Mouse (Mus musculus) E14TG2a.4 (cell line): ENCODE data around the gene Srsf4.

Source experiments
- CTCF ChIP-seq: conservative IDR thresholded peaks from 2 replicates; pipeline ENCODE4 v1.5.1; 2014; ENCODE audit warnings: low read length
- NANOG ChIP-seq: IDR thresholded peaks from 2 replicates; pipeline ENCODE4 v1.6.1; 2014; ENCODE audit warnings: borderline replicate concordance, low read length, mixed read lengths
- POU5F1 ChIP-seq: IDR thresholded peaks from 2 replicates; pipeline ENCODE4 v1.6.1; 2014; ENCODE audit warnings: low read length, borderline replicate concordance

- TF ChIP-seq CTCF: no peak
- TF ChIP-seq POU5F1: no peak
- TF ChIP-seq NANOG: no peak
Observed at GRCm38 (mm10) chr4:131890692-131891091, 17.3 kb downstream of the Srsf4 start.
